Mouse (Mus musculus) ES-Bruce4 (cell line): ENCODE results near the gene Slamf8.

Source experiments
- CTCF ChIP-seq: IDR thresholded peaks from one replicate; pipeline ENCODE4 v1.8.1; 2011; ENCODE audit warnings: low read depth, low read length
- EP300 ChIP-seq: IDR thresholded peaks from 2 replicates; pipeline ENCODE4 v1.6.1; 2011; ENCODE audit warnings: low read depth, low read length; ENCODE audit not compliant: insufficient read depth
- POLR2A ChIP-seq: IDR thresholded peaks from one replicate; pipeline ENCODE4 v1.8.1; 2011; ENCODE audit warnings: low read length; ENCODE audit not compliant: insufficient read depth

GRCm38 (mm10) chr1:172634136-172634535 lies 43.8 kb upstream of the Slamf8 start:
- TF ChIP-seq CTCF: no peak
- no peak for TF ChIP-seq EP300
- no peak for TF ChIP-seq POLR2A
